Mouse (Mus musculus): ENCODE data around the gene Shc4.

DNA sequence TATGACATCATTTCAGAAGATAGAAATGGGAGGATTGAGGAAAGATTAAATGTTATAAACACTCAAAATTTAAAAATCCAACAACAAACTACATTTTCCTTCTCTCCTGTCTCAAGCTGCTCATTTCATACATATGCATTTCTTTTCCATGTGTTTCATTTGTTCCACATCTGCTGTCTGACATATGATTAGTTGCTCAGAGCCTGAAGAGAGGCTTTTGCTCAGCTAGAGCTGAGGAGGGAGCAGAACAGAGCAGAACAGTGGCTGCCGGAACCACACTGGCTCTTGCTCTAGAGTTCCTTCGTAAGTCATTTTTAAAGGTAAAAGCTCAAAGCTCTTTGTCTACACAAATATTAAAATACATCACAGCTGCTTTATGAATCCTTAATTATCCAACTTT is 25.4 kb upstream of the Shc4 start:
- TF ChIP-seq EP300 (IDR thresholded peaks at IDR 0.05; ENCODE audit: low read depth) (no peak), CTCF (IDR thresholded peaks at IDR 0.05; ENCODE audit: low read depth) (no peak)

All from heart, postnatal 0 days (tissue).